Mouse (Mus musculus) neural tube, embryonic 12.5 days (tissue): ENCODE measurements around the gene Cep19. TPM values are rescaled to one million over a fixed set of nuclear protein-coding genes. Genes with fewer than 3 reads are reported as not detected.
"Not testable (repeated sequence)": the region's sequence is repeated elsewhere in the genome, so short reads cannot be mapped to it uniquely, and the experiment has no call there.

ENCODE experiments used
- ATAC-seq: fragments of 200-750 bp; cut with Nextera tagmentation; 2 replicates; pipeline ENCODE4 v1.8.0; 2017; ENCODE audit warnings: low read depth, mild to moderate bottlenecking, moderate TSS enrichment, moderate library complexity; ENCODE audit not compliant: low FRiP score
- H3K27ac ChIP-seq: fragments of 300-500 bp; sonication (generic); 2 replicates; pipeline ENCODE4 v1.5.1; 2016
- H3K27me3 ChIP-seq: fragments of 300-500 bp; sonication (generic); replicated peaks from 2 replicates; pipeline ENCODE4 v1.6.1; 2016; ENCODE audit warnings: mild to moderate bottlenecking
- H3K36me3 ChIP-seq: fragments of 300-500 bp; sonication (generic); 2 replicates; pipeline ENCODE4 v1.6.1; 2016; ENCODE audit warnings: mild to moderate bottlenecking
- H3K4me1 ChIP-seq: fragments of 300-500 bp; sonication (generic); 2 replicates; pipeline ENCODE4 v1.6.1; 2016
- H3K4me2 ChIP-seq: fragments of 300-500 bp; sonication (generic); replicated peaks from 2 replicates; pipeline ENCODE4 v1.6.1; 2016; ENCODE audit warnings: mild to moderate bottlenecking
- H3K4me3 ChIP-seq: fragments of 300-500 bp; sonication (generic); 2 replicates; pipeline ENCODE4 v1.5.1; 2016
- H3K9ac ChIP-seq: fragments of 300-500 bp; sonication (generic); 2 replicates; pipeline ENCODE4 v1.6.1; 2016; ENCODE audit warnings: mild to moderate bottlenecking
- H3K9me3 ChIP-seq: fragments of 300-500 bp; sonication (generic); 2 replicates; pipeline ENCODE4 v1.6.1; 2016; ENCODE audit warnings: mild to moderate bottlenecking
- WGBS: fragments of 180-500 bp; shearing (Covaris S2); methylation state at CpG from one replicate; pipeline ENCODE4 v1.1.7; 2016; 5-methylcytosine and 5-hydroxymethylcytosine counted together
- polyA plus RNA-seq: library from polyadenylated mRNA; unstranded; fragments of >200 nt; fragmentation: Nextera tagmentation; extraction: Ambion mirVana; gene quantifications from 2 replicates; pipeline ENCODE4 v1.2.1, GENCODE M21; 2016

The Cep19 gene
- polyA plus RNA-seq = 43.5 and 45.7 TPM in 2 replicates

- peak within 1 kb of the TSS; percentile 91 for H3K9ac ChIP-seq
- peak within 1 kb of the TSS; percentile 53 for H3K27ac ChIP-seq
- peak within 1 kb of the TSS; percentile 90 for H3K4me3 ChIP-seq
- peak; percentile 96 for ATAC-seq
- WGBS = under 1% methylated on average over 34 of the region's 34 CpGs
- H3K4me1 ChIP-seq = peaks cover 12% of the 10 kb centered on the region
- no peaks in the 10 kb centered on the region for H3K9me3 ChIP-seq
- H3K27me3 ChIP-seq = no peaks in the 10 kb centered on the region
- peaks cover 31% of the 10 kb centered on the region for H3K36me3 ChIP-seq
- peak within 1 kb of the TSS; percentile 69 for H3K4me2 ChIP-seq
These were observed at the start of gene Cep19, which contains the start of gene Pigx for GRCm38 (mm10) chr16:32099638-32100150. Cep19 (plus strand) TSS chr16:32099800. Pigx (minus strand) TSS chr16:32099740.

GRCm38 (mm10) chr16:32058817-32059216 lies 40.8 kb upstream of the Cep19 start:
- Histone ChIP-seq H3K9ac (no peak overlapping the region), H3K36me3 (no peaks in the 10 kb centered on the region), H3K27ac (no peak overlapping the region), H3K4me3 (no peak overlapping the region), H3K4me2 (no peak overlapping the region), H3K4me1 (no peaks in the 10 kb centered on the region), H3K9me3 (no peaks in the 10 kb centered on the region), H3K27me3 (no peaks in the 10 kb centered on the region)
- no peak for ATAC-seq
- 85% methylated on average over 5 of the region's 5 CpGs for WGBS

- Histone ChIP-seq H3K4me3 (no peak overlapping the region), H3K4me2 (no peak overlapping the region), H3K9ac (no peak overlapping the region), H3K27ac (no peak overlapping the region), H3K27me3 (no peaks in the 10 kb centered on the region), H3K4me1 (no peaks in the 10 kb centered on the region), H3K36me3 (no peaks in the 10 kb centered on the region), H3K9me3 (no peaks in the 10 kb centered on the region)
- ATAC-seq = no peak
- 82% methylated on average over 6 of the region's 6 CpGs for WGBS
These were observed 39.6 kb upstream of the Cep19 start for GRCm38 (mm10) chr16:32059840-32060523.

GRCm38 (mm10) chr16:32062226-32062625 lies 37.4 kb upstream of the Cep19 start:
- Histone ChIP-seq H3K4me1 (no peaks in the 10 kb centered on the region), H3K27me3 (no peaks in the 10 kb centered on the region), H3K4me2 (no peak overlapping the region), H3K27ac (no peak overlapping the region), H3K36me3 (no peaks in the 10 kb centered on the region), H3K4me3 (no peak overlapping the region), H3K9me3 (no peaks in the 10 kb centered on the region), H3K9ac (no peak overlapping the region)
- ATAC-seq = no peak
- 90% methylated on average over 2 of the region's 2 CpGs for WGBS

- ATAC-seq = no peak
- Histone ChIP-seq H3K4me1 (no peaks in the 10 kb centered on the region), H3K9ac (no peak overlapping the region), H3K4me2 (no peak overlapping the region), H3K27me3 (no peaks in the 10 kb centered on the region), H3K4me3 (no peak overlapping the region), H3K9me3 (no peaks in the 10 kb centered on the region), H3K36me3 (no peaks in the 10 kb centered on the region), H3K27ac (no peak overlapping the region)
- WGBS = 89% methylated on average over 7 of the region's 7 CpGs
These were observed 35.7 kb upstream of the Cep19 start for GRCm38 (mm10) chr16:32063900-32064299.

DNA sequence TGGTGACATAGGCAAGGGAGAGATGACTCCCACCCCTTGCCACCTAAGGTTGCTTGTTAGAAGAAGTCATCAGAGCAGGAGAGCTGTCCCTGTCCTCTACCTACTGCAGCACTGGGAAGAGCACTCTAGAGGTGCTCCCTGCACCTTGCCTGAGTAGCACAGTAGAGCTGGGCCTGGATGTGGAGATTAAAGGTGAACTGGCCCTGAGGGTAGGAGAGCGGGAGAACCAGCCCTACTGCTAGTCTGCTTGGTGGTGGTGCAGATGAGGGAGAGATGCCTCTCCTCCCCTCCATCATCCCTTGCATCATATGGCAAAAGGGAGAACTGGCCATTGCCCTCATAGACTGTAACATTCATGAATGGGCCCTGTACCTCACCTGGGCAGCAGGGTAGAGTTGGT lies 32.7 kb upstream of the Cep19 start:
- no peak overlapping the region for H3K27ac ChIP-seq
- no peak overlapping the region for H3K4me2 ChIP-seq
- H3K9ac ChIP-seq = no peak overlapping the region
- H3K4me1 ChIP-seq = no peaks in the 10 kb centered on the region
- ATAC-seq = no peak
- H3K9me3 ChIP-seq = no peaks in the 10 kb centered on the region
- no peaks in the 10 kb centered on the region for H3K36me3 ChIP-seq
- H3K27me3 ChIP-seq = no peaks in the 10 kb centered on the region
- H3K4me3 ChIP-seq = no peak overlapping the region
- 96% methylated on average over 1 of the region's 1 CpGs for WGBS

- Histone ChIP-seq H3K27ac (no peak overlapping the region), H3K9me3 (no peaks in the 10 kb centered on the region), H3K4me1 (no peaks in the 10 kb centered on the region), H3K9ac (no peak overlapping the region), H3K4me2 (no peak overlapping the region), H3K27me3 (no peaks in the 10 kb centered on the region), H3K36me3 (no peaks in the 10 kb centered on the region), H3K4me3 (no peak overlapping the region)
- no peak for ATAC-seq
- WGBS = 89% methylated on average over 12 of the region's 12 CpGs
These were observed 31.0 kb upstream of the Cep19 start for GRCm38 (mm10) chr16:32068389-32069300.

DNA sequence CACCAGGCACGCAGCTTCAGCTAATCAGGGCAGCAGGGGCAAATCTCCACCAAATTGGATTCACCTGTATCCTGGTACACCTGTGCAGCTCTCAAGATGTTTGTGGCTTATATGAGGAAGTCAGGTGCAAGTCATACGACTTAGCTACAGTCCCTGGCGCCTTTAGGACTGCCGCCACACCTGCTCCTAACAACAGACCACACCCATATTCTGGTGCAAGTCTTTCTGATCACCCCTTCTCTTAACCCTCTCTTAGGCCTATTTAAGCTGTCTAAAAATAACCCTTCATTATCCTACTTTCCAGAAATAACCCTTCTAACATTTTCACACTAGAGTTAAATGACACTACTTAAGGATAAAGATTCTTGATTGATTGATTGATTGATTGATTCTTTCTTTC lies 29.5 kb upstream of the Cep19 start:
- not testable (repeated sequence) for H3K27me3 ChIP-seq, H3K9me3 ChIP-seq, H3K4me3 ChIP-seq, H3K9ac ChIP-seq, H3K27ac ChIP-seq, H3K4me1 ChIP-seq, H3K4me2 ChIP-seq, H3K36me3 ChIP-seq, ATAC-seq
- 90% methylated on average over 4 of the region's 4 CpGs for WGBS

DNA sequence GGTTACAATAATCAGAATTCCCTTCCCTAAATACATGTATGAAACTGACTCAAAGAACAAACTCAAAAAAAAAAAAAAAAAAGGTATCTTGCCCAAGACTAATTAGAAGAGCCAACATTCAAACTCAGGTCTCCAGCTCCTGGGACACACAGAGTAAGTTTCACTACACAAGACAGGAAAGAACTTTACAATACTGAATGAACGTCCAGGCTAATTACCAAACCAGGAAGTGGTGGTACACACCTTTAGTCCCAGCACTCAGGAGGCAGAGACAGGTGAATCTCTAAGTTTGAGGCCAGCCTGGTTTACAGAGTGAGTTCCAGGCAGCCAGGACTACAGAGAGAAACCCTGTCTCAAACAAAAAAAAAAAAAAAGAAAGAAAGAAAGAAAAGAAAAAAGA lies 23.8 kb upstream of the Cep19 start:
- 67% methylated on average over 1 of the region's 1 CpGs for WGBS

GRCm38 (mm10) chr16:32076406-32076805 lies 23.2 kb upstream of the Cep19 start:
- no peak overlapping the region for H3K4me2 ChIP-seq

More for the DNA sequence above, 23.8 kb upstream of the Cep19 start:
- peaks cover 20% of the 10 kb centered on the region for H3K4me1 ChIP-seq
- no peak overlapping the region for H3K9ac ChIP-seq
- no peak overlapping the region for H3K27ac ChIP-seq
- H3K4me3 ChIP-seq = no peak overlapping the region
- ATAC-seq = no peak
- H3K4me2 ChIP-seq = no peak overlapping the region
- no peaks in the 10 kb centered on the region for H3K27me3 ChIP-seq
- no peaks in the 10 kb centered on the region for H3K36me3 ChIP-seq
- H3K9me3 ChIP-seq = no peaks in the 10 kb centered on the region

DNA sequence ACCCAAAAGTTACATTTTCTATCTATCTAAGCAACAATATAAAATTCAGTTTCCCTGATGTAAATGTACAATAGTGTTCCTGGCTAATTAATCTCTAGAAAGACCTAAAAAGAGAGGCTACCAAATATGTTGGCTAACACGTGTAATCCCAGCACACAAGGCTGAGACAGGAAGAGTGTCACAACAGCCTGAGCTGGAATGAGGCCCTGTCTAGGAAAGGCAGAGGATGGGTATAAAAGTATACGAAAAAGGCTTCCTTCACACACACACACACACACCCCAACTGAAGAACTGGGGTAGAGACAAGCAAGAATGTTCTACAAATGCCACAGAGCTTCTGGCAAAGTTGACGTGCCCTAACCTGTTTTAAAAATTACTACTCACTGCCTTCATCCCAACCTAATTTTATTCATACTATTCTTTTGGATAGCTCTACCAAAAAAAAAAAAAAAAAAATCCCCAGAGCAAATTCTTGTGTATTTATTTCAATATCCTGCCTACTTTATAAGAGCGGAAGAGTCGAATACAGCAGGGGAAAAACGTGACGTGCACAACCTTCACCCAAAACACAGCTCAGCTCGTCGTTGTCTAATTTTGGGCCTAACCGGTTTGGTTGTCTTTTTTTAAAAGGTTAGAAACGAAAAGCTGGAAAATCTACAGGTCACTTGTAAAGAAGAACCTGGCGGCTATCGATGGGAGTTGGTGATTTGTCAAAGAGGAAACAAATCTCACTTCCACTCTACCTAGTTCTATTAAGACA lies 21.8 kb upstream of the Cep19 start:
- peaks cover 20% of the 10 kb centered on the region for H3K4me1 ChIP-seq
- 15% methylated on average over 13 of the region's 13 CpGs for WGBS

More at GRCm38 (mm10) chr16:32076406-32076805, 23.2 kb upstream of the Cep19 start:
- no peak for ATAC-seq
- Histone ChIP-seq H3K36me3 (no peaks in the 10 kb centered on the region), H3K27ac (no peak overlapping the region), H3K27me3 (no peaks in the 10 kb centered on the region), H3K9me3 (no peaks in the 10 kb centered on the region), H3K9ac (no peak overlapping the region), H3K4me1 (peaks cover 20% of the 10 kb centered on the region), H3K4me3 (no peak overlapping the region)
- WGBS = 90% methylated on average over 3 of the region's 3 CpGs

More for the DNA sequence above, 21.8 kb upstream of the Cep19 start:
- no peaks in the 10 kb centered on the region for H3K9me3 ChIP-seq
- H3K4me2 ChIP-seq = peak overlapping the region; percentile 73
- peaks cover 2% of the 10 kb centered on the region; the same call in 1 of the 2 replicates for H3K36me3 ChIP-seq
- peak overlapping the region; percentile 93 for H3K4me3 ChIP-seq
- 0 out of 2 replicates have a peak overlapping the region, but pooled peaks have one; percentile 88 for H3K27ac ChIP-seq
- no peaks in the 10 kb centered on the region for H3K27me3 ChIP-seq
- no peak for ATAC-seq
- peak overlapping the region; percentile 99 for H3K9ac ChIP-seq
